Mouse (Mus musculus) testis, adult 2 months (tissue): ENCODE measurements around the gene Spats2.

Experiments used
- CTCF ChIP-seq: fragments of 200-500 bp; IDR thresholded peaks from 2 replicates; pipeline ENCODE4 v1.5.1; 2012; ENCODE audit warnings: low read depth, mild to moderate bottlenecking, inconsistent platforms, low read length, moderate library complexity; ENCODE audit not compliant: control insufficient read depth, insufficient read depth, insufficient replicate concordance
- POLR2A ChIP-seq: fragments of 200-500 bp; IDR thresholded peaks from 2 replicates; pipeline ENCODE4 v1.6.1; 2012; ENCODE audit warnings: low read depth, mild to moderate bottlenecking, inconsistent platforms, low read length, moderate library complexity; ENCODE audit not compliant: control insufficient read depth

DNA sequence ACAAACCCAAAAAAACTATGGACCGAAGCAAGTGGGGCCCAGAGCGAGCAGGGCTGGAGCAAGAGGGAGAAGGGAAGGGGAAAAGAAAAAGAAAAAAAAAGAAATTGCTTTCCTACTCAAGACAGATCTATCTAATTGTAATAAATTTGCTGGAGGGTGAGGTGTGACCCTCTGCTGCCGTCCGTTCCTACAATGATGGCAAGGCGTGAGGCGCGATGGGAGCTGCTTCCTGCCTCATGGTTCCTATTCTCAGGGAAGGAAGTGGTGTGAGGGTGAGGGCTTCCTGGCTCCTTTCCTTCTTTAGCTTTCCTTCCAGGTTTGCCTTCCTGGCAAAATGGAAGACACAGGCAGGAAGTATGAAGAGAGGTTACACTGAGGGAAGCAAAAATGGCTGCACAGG lies 24.8 kb downstream of the Spats2 start:
- TF ChIP-seq POLR2A, result no peak
- TF ChIP-seq CTCF, result no peak
